Mouse (Mus musculus) gastrocnemius, postnatal 4 days (tissue): ENCODE measurements at regions not wholly inside any gene's neighbourhood (a gene's known extent, or its start where the extent isn't known, plus 50 kb on each side); places are given as distances from the start of the nearest gene placed in this dataset.

Source experiments
- DNase-seq, 2 experiments: peaks; one replicate each; pipeline ENCODE4 v3.0.0; 2021 to 2022; ENCODE audit warnings: low spot score in 2 of 2, mixed read lengths in 2 of 2

DNA sequence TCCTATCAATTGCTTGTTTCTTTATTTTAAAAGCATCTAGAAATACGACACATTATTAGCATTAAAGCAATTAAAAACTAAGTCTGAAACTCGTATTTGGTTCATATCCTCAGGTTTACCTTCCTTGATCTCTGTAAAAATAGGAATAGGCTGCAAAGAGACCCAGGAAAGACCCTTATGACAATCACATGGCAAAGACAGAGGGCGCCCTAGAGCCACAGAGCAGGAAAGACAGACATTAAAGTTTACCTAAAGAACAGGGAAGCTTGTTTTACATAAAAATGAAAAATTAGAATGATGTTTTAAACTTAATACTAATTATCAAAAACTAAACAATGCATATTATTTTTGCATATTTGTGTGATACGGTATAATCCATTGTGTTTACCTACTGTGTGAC is 153.2 kb downstream of the Usp25 start:
- DNase-seq, result peak in 1 of 2 experiments; percentile 21

DNA sequence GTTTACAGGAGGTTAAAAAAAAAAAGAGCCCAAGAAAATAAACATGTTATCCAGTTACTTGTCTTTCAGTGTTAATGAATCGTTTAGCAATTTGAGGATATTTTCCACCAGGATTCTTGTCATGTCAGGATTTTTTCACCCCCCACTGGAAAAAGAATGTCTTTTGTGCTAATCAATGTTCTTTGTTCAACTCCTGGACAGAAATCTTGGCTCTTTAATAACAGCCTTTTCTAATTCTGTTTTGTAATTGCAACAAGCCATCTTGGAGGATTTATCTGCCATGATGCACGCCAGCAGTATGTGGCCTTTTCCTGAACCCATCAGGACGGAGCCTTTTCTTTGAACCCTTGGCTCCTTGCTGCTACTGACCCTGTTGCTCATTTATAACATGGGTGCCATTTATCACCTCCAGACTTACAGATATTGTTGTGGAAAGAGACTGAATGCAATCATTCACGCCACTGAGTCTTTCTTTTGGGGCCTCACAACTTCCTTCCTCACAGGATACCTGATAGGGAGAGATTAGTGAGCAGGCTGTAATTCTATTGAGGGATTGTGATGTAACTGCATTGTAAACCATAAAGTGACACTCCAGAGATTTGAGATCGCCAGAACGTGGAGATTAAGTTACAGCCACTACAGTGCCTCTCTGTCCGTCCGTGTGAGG is 159.7 kb downstream of the Usp25 start:
- no peak for DNase-seq

DNA sequence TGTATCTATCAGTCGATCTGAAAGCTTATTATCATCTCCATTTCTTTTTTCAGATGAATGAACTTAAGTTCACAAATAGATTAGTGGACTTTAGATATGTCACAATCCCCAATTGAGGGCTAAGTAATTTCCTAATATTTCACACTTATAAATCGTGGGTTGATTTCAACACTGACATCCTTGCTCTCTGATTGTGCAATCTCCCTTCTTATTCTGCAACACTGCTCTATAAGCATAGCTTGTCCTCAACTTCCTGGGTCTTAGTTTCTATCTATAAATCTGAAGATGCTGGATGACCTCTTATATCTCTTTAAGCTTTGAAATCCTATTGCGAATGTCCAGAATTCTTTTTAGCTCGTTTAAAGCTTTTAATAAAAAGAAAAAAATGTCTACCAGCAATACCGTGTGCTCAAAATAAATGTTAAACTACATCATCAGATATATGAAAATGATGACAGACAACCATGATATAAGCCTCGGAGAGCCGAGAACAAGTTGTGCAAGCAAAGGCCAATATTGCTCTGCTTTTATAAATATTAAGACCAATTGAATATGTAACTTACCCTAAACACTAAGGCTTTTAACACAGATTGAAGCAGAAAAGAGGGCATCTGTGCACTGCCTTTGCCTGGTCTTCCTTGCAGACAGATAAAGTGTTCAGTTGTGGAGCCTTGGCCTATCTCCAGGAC is 161.4 kb downstream of the Usp25 start:
- DNase-seq, result no peak

DNA sequence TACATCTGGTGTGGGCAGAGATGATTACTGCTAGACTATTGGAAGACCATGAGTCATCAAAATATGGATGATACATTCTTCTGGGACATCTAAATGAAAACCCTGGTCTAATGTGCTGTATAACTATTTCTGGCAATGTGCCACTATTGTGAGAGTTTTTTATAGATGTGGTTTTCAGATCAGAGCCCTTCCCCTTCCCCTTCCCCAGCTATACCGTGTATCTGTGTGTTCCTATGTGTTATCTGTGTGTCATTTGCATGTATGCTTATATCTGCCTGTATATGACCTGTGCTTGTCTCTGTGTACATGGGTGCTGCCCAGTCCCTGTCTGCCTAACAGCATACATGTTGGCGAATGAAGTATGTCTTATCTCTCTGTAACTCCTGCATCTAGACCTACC is 167.5 kb downstream of the Usp25 start:
- DNase-seq, result no peak
